Mouse (Mus musculus) ES-Bruce4 (cell line): ENCODE data around the gene Bach1.

Experiments
- CTCF ChIP-seq: IDR thresholded peaks from one replicate; pipeline ENCODE4 v1.8.1; 2011; ENCODE audit warnings: low read depth, low read length
- EP300 ChIP-seq: IDR thresholded peaks from 2 replicates; pipeline ENCODE4 v1.6.1; 2011; ENCODE audit warnings: low read depth, low read length; ENCODE audit not compliant: insufficient read depth
- POLR2A ChIP-seq: IDR thresholded peaks from one replicate; pipeline ENCODE4 v1.8.1; 2011; ENCODE audit warnings: low read length; ENCODE audit not compliant: insufficient read depth

- TF ChIP-seq CTCF (no peak), POLR2A (no peak), EP300 (no peak)
Observed at GRCm38 (mm10) chr16:87725241-87725640, 26.5 kb downstream of the Bach1 start.
